Mouse (Mus musculus) adrenal gland, adult (tissue): ENCODE results near the gene Cers6.

ENCODE experiments used
- DNase-seq, 2 experiments: peaks; one replicate each; pipeline ENCODE4 v3.0.0; 2022 to 2023; ENCODE audit warnings: low spot score in 1 of 2; ENCODE audit not compliant: inconsistent age in 2 of 2

The Cers6 gene

GRCm38 (mm10) chr2:69011860-69012259, 150.6 kb downstream of the Cers6 start:
- no peak for DNase-seq

GRCm38 (mm10) chr2:69014241-69014640, 153.0 kb downstream of the Cers6 start:
- DNase-seq = no peak

GRCm38 (mm10) chr2:69015172-69015724, 154.0 kb downstream of the Cers6 start:
- no peak for DNase-seq

GRCm38 (mm10) chr2:69015822-69016221, 154.6 kb downstream of the Cers6 start:
- no peak for DNase-seq

- DNase-seq = no peak
Measured at GRCm38 (mm10) chr2:69019026-69019565, 157.9 kb downstream of the Cers6 start.

- DNase-seq = no peak
Measured at GRCm38 (mm10) chr2:69019821-69020489, 158.7 kb downstream of the Cers6 start.

- no peak for DNase-seq
Measured at GRCm38 (mm10) chr2:69020636-69021310, 159.5 kb downstream of the Cers6 start.

GRCm38 (mm10) chr2:69021516-69021915, 160.3 kb downstream of the Cers6 start:
- no peak for DNase-seq

GRCm38 (mm10) chr2:69024856-69025255, 163.6 kb downstream of the Cers6 start:
- DNase-seq = no peak

GRCm38 (mm10) chr2:69032562-69032961, 171.3 kb downstream of the Cers6 start:
- DNase-seq = no peak

GRCm38 (mm10) chr2:69035457-69035856, 174.2 kb downstream of the Cers6 start:
- DNase-seq = no peak

GRCm38 (mm10) chr2:69037362-69037761, 176.1 kb downstream of the Cers6 start:
- DNase-seq = no peak

- DNase-seq = no peak
Measured at GRCm38 (mm10) chr2:69042327-69043106, 181.3 kb downstream of the Cers6 start.

- peak; percentile 25 to 76 for DNase-seq
Measured at GRCm38 (mm10) chr2:69043431-69044118, 182.3 kb downstream of the Cers6 start.

GRCm38 (mm10) chr2:69045926-69046325, 184.7 kb downstream of the Cers6 start:
- DNase-seq = no peak

GRCm38 (mm10) chr2:69047297-69047696, 186.1 kb downstream of the Cers6 start:
- no peak for DNase-seq

- DNase-seq = no peak
Measured at GRCm38 (mm10) chr2:69047805-69048204, 186.6 kb downstream of the Cers6 start.

- DNase-seq = no peak
Measured at GRCm38 (mm10) chr2:69049179-69049578, 187.9 kb downstream of the Cers6 start.

- DNase-seq = no peak
Measured at GRCm38 (mm10) chr2:69050189-69050588, 188.9 kb downstream of the Cers6 start.

- no peak for DNase-seq
Measured at GRCm38 (mm10) chr2:69051596-69051995, 190.4 kb downstream of the Cers6 start.
